Mouse (Mus musculus) erythroid progenitor cell, adult 5-6 weeks (primary cell): ENCODE results near the gene Tomm40l. TPM values are rescaled to one million over a fixed set of nuclear protein-coding genes. Genes with fewer than 3 reads are reported as not detected.

ENCODE experiments used
- ATAC-seq: replicated peaks from 2 replicates; pipeline ENCODE4 v1.8.0; 2016; ENCODE audit warnings: moderate number of reproducible peaks, mild to moderate bottlenecking, moderate TSS enrichment, inconsistent platforms; ENCODE audit not compliant: poor library complexity, low FRiP score, severe bottlenecking
- total RNA-seq, 2 experiments: library from RNA; stranded (forward) in 1 of 2; stranded (reverse) in 1 of 2; fragments of 150-400 nt in 1 of 2; fragments of 186-747, 209-891 nt in 1 of 2; gene quantifications; 2 replicates each; pipeline versions ENCODE4 v1.2.3 to v1.2.4; 2015 to 2017; ENCODE audit warnings: low replicate concordance in 2 of 2

Tomm40l gene
- total RNA-seq, 2 experiments from 2014 or later: 4.0 to 4.2 TPM

- no peak for ATAC-seq
These were observed 10.0 kb upstream of the Tomm40l start for GRCm38 (mm10) chr1:171232348-171232747.

- no peak for ATAC-seq
These were observed 9.5 kb upstream of the Tomm40l start for GRCm38 (mm10) chr1:171231844-171232243.

- no peak for ATAC-seq
These were observed 7.9 kb upstream of the Tomm40l start for GRCm38 (mm10) chr1:171230215-171230614.

- ATAC-seq: no peak
These were observed 7.4 kb upstream of the Tomm40l start for GRCm38 (mm10) chr1:171229750-171230149.

GRCm38 (mm10) chr1:171227879-171228278, 5.6 kb upstream of the Tomm40l start:
- ATAC-seq: no peak

GRCm38 (mm10) chr1:171226780-171227179, 4.5 kb upstream of the Tomm40l start:
- no peak for ATAC-seq

- ATAC-seq: no peak
These were observed 2.5 kb upstream of the Tomm40l start, which contains the start of gene Apoa2 for GRCm38 (mm10) chr1:171224857-171225256. TSS of gene Apoa2 (plus strand) at chr1:171225054.

- ATAC-seq: no peak
These were observed 1.5 kb upstream of the Tomm40l start for GRCm38 (mm10) chr1:171223796-171224195.

GRCm38 (mm10) chr1:171223168-171223567, 854 bp upstream of the Tomm40l start:
- no peak for ATAC-seq

GRCm38 (mm10) chr1:171221281-171222193, 777 bp downstream of the Tomm40l start:
- ATAC-seq: no peak

GRCm38 (mm10) chr1:171220871-171221270, 1.4 kb downstream of the Tomm40l start:
- ATAC-seq: peak; percentile 50

GRCm38 (mm10) chr1:171216241-171216955, 5.9 kb downstream of the Tomm40l start:
- no peak for ATAC-seq

- no peak for ATAC-seq
These were observed 8.4 kb downstream of the Tomm40l start, which contains the start of gene Nr1i3 for GRCm38 (mm10) chr1:171213801-171214496. TSS of gene Nr1i3 (plus strand) at chr1:171213970.

- no peak for ATAC-seq
These were observed 9.5 kb downstream of the Tomm40l start for GRCm38 (mm10) chr1:171212854-171213253.

- no peak for ATAC-seq
These were observed 12.9 kb downstream of the Tomm40l start for GRCm38 (mm10) chr1:171209409-171209808.

- no peak for ATAC-seq
These were observed 16.4 kb downstream of the Tomm40l start for GRCm38 (mm10) chr1:171205704-171206493.

GRCm38 (mm10) chr1:171204249-171204644, 18.1 kb downstream of the Tomm40l start:
- no peak for ATAC-seq

- ATAC-seq: no peak
These were observed 18.7 kb downstream of the Tomm40l start for GRCm38 (mm10) chr1:171203471-171204248.

GRCm38 (mm10) chr1:171200769-171201168, 21.5 kb downstream of the Tomm40l start:
- ATAC-seq: no peak
